Mouse (Mus musculus) G1E-ER4 (cell line): ENCODE results near the gene Mfsd4b3. TPM values are rescaled to one million over a fixed set of nuclear protein-coding genes. Genes with fewer than 3 reads are reported as not detected.
A peak's percentile ranks its signal among the peaks of the same experiment; 100 is the strongest.

Experiments
- GATA1 ChIP-seq: IDR thresholded peaks from one replicate; pipeline ENCODE4 v1.8.0; 2012; ENCODE audit warnings: low read length, inconsistent platforms
- polyA plus RNA-seq: library from polyadenylated mRNA; stranded (reverse); fragments of >175 nt; gene quantifications from 2 replicates; pipeline ENCODE4 v1.2.3, GENCODE M21; 2012

The Mfsd4b3 gene
- polyA plus RNA-seq, result not detected in 2 replicates

- no peak for TF ChIP-seq GATA1
Measured at GRCm38 (mm10) chr10:39959761-39960440, at the start of gene Mfsd4b3. Gene Mfsd4b3, minus strand, starts transcription at chr10:39960153.

DNA sequence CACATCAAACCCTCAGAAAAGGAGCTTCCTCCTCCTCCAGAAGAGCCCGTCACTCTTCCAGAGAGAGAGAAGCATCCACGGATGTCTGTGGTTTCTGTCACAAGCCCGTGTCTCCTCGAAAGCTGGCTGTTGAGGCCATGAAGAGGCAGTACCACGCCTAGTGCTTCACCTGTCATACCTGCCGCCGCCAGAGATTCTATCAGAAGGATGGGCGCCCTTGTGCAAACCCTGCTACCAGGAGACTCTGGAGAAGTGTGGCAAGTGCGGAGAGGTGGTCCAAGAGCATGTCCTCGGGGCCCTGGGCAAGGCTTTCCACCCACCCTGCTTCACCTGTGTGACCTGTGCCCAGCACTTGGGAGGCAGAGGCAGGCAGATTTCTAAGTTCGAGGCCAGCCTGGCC, 49.6 kb upstream of the Mfsd4b3 start:
- no peak for TF ChIP-seq GATA1

GRCm38 (mm10) chr10:40007953-40008352, 48.0 kb upstream of the Mfsd4b3 start:
- TF ChIP-seq GATA1, result no peak

DNA sequence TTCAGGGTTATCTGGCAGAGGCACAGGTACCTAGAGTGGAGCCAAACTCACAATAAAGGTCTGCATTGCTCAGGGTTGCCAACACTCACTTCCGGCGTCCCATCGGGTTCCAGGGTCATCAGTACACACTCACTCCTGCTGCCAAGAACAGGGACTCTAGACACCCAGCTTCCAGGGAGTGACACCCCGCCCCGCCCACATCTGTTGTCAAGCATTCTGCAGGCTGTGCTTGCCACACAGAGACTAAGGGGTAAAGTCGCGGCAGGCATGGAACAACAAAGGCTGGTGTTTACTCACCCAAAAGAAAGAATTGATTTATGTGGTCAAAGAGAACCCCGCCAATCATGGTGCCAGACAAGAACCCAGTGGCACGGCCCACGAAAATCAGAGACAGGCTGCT, 47.0 kb upstream of the Mfsd4b3 start:
- no peak for TF ChIP-seq GATA1

DNA sequence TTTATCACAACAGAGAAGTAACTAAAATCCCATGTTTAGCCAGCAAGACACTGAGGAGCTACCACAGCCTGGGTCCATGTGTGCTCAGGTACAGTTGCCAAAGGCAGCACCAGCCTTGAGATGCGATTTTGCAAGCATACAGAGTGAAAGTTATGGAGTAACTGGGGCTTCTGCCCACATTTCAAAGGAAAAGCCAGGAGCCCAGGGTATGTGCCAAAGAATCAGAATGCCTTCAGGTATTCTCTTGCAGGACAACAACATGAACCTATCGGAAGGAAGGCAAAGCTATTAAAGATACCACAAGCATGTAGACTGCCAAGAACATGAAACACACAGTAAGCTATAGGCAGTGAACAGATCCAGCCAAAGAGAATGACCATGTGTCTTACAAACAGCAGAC, 40.8 kb upstream of the Mfsd4b3 start:
- no peak for TF ChIP-seq GATA1

DNA sequence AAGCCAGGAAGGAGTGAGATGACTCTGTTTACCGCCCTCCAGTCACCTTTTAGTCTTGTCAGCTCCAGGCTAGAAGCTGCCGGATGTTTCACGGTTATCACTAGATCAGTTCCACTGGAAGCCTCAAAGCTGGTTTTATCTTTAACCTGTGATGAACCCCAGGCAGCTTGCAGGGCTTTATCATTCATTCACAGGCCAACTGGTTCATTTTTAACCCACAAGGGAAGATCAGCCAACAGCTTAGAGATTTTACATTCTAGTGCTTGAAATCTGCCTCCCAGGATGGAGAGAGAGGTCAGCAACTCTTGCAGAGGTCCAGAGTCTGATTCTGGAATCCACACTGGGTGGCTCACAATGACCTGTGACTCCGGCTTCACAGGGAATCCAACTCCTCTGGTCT, 31.2 kb upstream of the Mfsd4b3 start:
- TF ChIP-seq GATA1, result peak; percentile 81

DNA sequence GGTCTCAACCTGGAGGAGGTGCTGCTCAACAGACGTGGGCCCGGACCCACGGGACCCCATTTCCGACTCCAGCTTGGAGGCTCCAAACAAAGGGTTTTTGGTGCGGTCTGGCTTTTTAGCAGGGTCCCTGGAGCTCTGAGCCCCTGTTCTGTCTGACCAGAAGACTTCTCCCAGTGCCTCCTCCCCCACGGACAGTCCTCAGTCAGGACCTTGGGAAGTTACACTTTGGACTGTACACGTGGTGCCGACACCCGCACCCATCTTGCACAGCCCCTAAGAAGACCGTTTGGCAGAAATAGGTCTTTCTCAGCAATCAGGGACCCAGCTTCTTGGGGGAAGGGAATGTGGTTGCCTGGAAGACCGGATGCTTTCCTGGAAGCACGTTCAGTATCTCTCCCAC, 26.5 kb upstream of the Mfsd4b3 start, which contains the start of gene Mfsd4b5:
Gene Mfsd4b5 (minus strand): TSS at position 181 of the 400 bp plus-strand sequence.
- TF ChIP-seq GATA1, result no peak

DNA sequence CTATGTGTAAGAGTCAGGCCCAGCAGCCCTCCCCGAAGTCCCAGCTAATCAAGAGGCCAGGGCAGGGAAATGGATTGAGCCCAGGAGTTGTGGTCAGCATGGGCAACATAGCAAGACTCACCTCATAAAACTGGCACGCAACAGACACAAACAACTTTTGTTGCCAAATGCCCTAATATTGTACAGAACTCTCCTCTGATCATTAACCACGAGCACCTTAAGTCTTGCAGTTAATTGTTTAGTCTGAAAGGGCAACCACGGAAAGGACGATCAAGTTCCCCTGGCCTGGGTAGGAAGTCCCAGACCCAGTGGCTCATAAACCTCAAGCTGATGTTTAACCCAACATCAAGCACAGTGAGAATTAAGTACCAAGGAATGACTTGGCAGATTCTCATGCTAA, 22.7 kb upstream of the Mfsd4b3 start:
- TF ChIP-seq GATA1, result no peak

DNA sequence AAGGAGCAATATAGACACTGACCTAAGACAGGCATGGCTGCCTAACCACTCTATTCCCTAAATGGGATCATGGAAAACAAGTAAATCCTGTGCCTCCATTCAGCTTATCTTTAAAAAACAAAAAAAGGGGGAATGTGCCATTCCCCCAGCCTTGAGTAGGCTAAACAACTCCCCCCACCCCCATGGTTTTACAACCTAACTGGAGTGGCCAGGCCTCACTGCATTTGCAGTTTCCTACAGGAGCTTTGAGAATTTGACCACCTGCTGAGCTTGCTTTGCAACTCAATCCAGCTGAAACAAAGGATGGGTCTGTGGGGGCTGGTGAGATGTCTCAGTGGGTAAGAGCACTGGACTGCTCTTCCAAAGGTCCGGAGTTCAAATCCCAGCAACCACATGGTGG, 18.3 kb upstream of the Mfsd4b3 start:
- no peak for TF ChIP-seq GATA1

GRCm38 (mm10) chr10:39977346-39977745, 17.4 kb upstream of the Mfsd4b3 start:
- no peak for TF ChIP-seq GATA1

DNA sequence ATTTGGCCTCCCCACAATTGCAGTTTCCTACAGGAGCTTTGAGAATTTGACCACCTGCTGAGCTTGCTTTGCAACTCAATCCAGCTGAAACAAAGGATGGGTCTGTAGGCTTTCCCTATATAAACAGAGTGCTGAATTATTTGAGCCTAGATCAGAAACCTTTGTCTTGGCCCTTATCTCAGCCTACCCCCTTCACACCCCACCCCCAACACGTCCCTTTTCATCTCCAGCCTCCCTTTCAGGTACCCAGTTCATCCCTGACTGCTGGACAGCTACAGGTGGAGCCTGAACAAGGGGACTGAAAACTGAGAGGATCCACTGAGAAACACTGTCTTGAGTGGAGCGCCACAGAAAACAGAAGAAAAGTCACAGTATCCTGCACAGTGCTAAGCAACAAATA, 15.8 kb upstream of the Mfsd4b3 start:
- no peak for TF ChIP-seq GATA1

- TF ChIP-seq GATA1, result no peak
Measured at GRCm38 (mm10) chr10:39974982-39975381, 15.0 kb upstream of the Mfsd4b3 start.

- TF ChIP-seq GATA1, result no peak
Measured at GRCm38 (mm10) chr10:39967512-39967911, 7.6 kb upstream of the Mfsd4b3 start.

- no peak for TF ChIP-seq GATA1
Measured at GRCm38 (mm10) chr10:39961906-39962305, 2.0 kb upstream of the Mfsd4b3 start.

DNA sequence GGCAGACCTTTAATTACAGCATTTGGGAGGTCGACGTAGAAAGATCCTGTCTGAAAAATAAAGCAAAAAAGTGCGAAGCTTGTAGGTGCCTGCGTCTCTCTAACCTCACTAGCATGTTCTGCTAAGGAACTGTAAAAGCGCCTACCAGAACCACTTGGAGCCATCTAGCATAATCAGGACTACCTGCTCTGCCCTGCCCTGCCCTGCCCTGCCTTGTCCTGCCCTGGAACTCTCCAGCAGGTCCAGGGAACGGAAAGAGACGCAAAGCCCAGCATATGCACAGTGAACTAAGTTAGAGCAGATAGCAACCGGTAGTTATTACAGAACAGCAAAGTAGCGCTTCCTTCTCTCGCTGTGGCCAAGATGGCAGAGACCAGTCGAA, 479 bp upstream of the Mfsd4b3 start:
- TF ChIP-seq GATA1, result no peak

DNA sequence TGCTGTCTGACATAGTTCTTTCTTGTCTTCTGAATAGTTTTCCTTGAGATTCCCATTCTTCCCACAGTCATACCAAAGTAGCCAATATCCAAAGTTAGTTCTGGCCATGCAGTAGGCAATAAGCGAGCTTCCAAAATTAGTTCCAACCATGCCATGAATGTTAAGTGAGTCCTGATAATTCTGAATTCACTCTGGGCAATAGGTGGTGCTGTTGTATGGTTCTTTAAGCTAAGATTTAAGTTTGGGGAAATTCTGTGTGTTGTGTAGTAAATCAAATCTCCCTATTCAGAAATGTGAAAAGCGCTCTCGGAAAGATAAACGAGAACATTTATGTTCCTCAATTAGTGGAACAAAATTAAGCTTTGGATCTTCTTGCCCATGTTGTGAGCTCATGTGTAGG, 1.7 kb downstream of the Mfsd4b3 start:
- no peak for TF ChIP-seq GATA1

DNA sequence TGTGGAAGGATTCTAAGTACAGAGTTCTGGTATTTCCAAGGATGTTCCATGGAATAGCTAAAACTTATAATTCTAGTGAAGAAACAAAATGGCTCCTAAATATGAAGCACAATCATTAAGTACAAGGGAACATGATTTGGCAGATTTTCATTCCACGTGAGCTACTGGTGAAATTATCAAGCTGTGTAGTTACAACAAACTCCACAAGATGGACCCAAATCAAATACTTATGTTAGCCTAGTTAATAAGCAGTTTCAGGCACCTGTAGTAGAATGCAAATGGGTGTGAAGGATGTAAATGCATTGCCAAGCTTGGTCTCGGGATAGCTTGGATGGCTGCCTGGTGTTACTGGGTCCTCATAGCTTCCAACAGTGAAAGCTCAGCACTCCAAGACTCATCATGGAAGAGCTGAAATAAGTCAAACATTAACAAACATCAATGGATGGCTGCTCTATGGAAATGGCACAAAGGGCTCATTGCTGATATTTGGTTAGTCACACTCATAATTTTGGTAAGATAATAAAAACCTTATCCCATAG, 3.5 kb downstream of the Mfsd4b3 start:
- TF ChIP-seq GATA1, result no peak
